Mouse (Mus musculus) MEL (cell line): ENCODE measurements around the gene Prap1. TPM values are rescaled to one million over a fixed set of nuclear protein-coding genes. Genes with fewer than 3 reads are reported as not detected.

Experiments
- DNase-seq: peaks from one replicate; pipeline ENCODE4 v3.0.0; 2011; ENCODE audit warnings: low read depth, low spot score
- H3K27ac ChIP-seq: 2 replicates; pipeline ENCODE4 v1.5.1; 2012; ENCODE audit warnings: low read depth, mild to moderate bottlenecking, control low read depth, low read length, moderate library complexity; ENCODE audit not compliant: control insufficient read depth
- H3K27me3 ChIP-seq, 2 experiments: fragments of 150-350 bp in 1 of 2; sonication (generic) in 1 of 2; 2 replicates each; pipeline ENCODE4 v1.6.1; 2012; ENCODE audit warnings: low read length in 2 of 2, mild to moderate bottlenecking in 2 of 2, improper control_type of control experiment in 1 of 2, moderate library complexity in 1 of 2; ENCODE audit not compliant: insufficient read depth in 2 of 2, control insufficient read depth in 1 of 2
- H3K36me3 ChIP-seq, 2 experiments: 2 replicates each; pipeline ENCODE4 v1.6.1; 2012 to 2014; ENCODE audit warnings: low read length in 2 of 2, improper control_type of control experiment in 1 of 2, inconsistent platforms in 1 of 2, mild to moderate bottlenecking in 1 of 2; ENCODE audit not compliant: insufficient read depth in 2 of 2, control insufficient read depth in 1 of 2
- H3K4me1 ChIP-seq, 2 experiments: fragments of 150-350 bp in 1 of 2; sonication (generic) in 1 of 2; 2 replicates each; pipeline ENCODE4 v1.6.1; 2012; ENCODE audit warnings: low read length in 2 of 2, improper control_type of control experiment in 1 of 2, mild to moderate bottlenecking in 1 of 2; ENCODE audit not compliant: insufficient read depth in 2 of 2, control insufficient read depth in 1 of 2
- H3K4me3 ChIP-seq, 2 experiments: fragments of 150-350 bp in 1 of 2; sonication (generic) in 1 of 2; 2 replicates each; pipeline ENCODE4 v1.5.1; 2012; ENCODE audit warnings: low read depth in 2 of 2, low read length in 2 of 2, mild to moderate bottlenecking in 2 of 2, moderate library complexity in 2 of 2, control low read depth in 1 of 2, improper control_type of control experiment in 1 of 2; ENCODE audit not compliant: control insufficient read depth in 1 of 2, insufficient read depth in 1 of 2
- H3K79me2 ChIP-seq: 2 replicates; pipeline ENCODE4 v1.6.1; 2012; ENCODE audit warnings: mild to moderate bottlenecking, low read length, moderate library complexity; ENCODE audit not compliant: control insufficient read depth, poor library complexity, insufficient read depth
- H3K9ac ChIP-seq: 2 replicates; pipeline ENCODE4 v1.6.1; 2012; ENCODE audit warnings: low read depth, mild to moderate bottlenecking, control low read depth, low read length, moderate library complexity; ENCODE audit not compliant: control insufficient read depth, poor library complexity, severe bottlenecking
- H3K9me3 ChIP-seq: fragments of 150-350 bp; sonication (generic); replicated peaks from 2 replicates; pipeline ENCODE4 v1.6.1; 2012; ENCODE audit warnings: mild to moderate bottlenecking, low read length, improper control_type of control experiment, moderate library complexity; ENCODE audit not compliant: insufficient read depth
- CHD2 ChIP-seq: IDR thresholded peaks from 2 replicates; pipeline ENCODE4 v1.6.1; 2011; ENCODE audit warnings: low read length, improper control_type of control experiment
- E2F4 ChIP-seq: IDR thresholded peaks from 2 replicates; pipeline ENCODE4 v1.6.1; 2011; ENCODE audit warnings: low read depth, low read length, improper control_type of control experiment, borderline replicate concordance
- ELF1 ChIP-seq: IDR thresholded peaks from 2 replicates; pipeline ENCODE4 v1.6.1; 2014; ENCODE audit warnings: low read depth, mild to moderate bottlenecking, inconsistent platforms, low read length, improper control_type of control experiment, moderate library complexity
- GATA1 ChIP-seq: IDR thresholded peaks from 2 replicates; pipeline ENCODE4 v1.6.1; 2011; ENCODE audit warnings: low read depth, low read length, improper control_type of control experiment
- HCFC1 ChIP-seq: IDR thresholded peaks from 2 replicates; pipeline ENCODE4 v1.6.1; 2012; ENCODE audit warnings: low read depth, mild to moderate bottlenecking, inconsistent platforms, low read length, improper control_type of control experiment, moderate library complexity
- MAFK ChIP-seq: IDR thresholded peaks from 2 replicates; pipeline ENCODE4 v1.6.1; 2011; ENCODE audit warnings: low read depth, mild to moderate bottlenecking, low read length, improper control_type of control experiment, borderline replicate concordance
- MEF2A ChIP-seq: IDR thresholded peaks from 2 replicates; pipeline ENCODE4 v1.6.1; 2014; ENCODE audit warnings: low read depth, mild to moderate bottlenecking, inconsistent platforms, low read length, improper control_type of control experiment; ENCODE audit not compliant: poor library complexity, insufficient replicate concordance, severe bottlenecking; ENCODE audit errors: extremely low read depth
- MYC ChIP-seq: IDR thresholded peaks from 2 replicates; pipeline ENCODE4 v1.6.1; 2011; ENCODE audit warnings: low read depth, mild to moderate bottlenecking, low read length, improper control_type of control experiment, moderate library complexity
- NELFE ChIP-seq: IDR thresholded peaks from 2 replicates; pipeline ENCODE4 v1.6.1; 2011; ENCODE audit warnings: low read depth, low read length, improper control_type of control experiment
- POLR2AphosphoS2 ChIP-seq: IDR thresholded peaks from 2 replicates; pipeline ENCODE4 v1.6.1; 2011; ENCODE audit warnings: low read length, improper control_type of control experiment
- RCOR1 ChIP-seq: IDR thresholded peaks from 2 replicates; pipeline ENCODE4 v1.6.1; 2012; ENCODE audit warnings: low read depth, mild to moderate bottlenecking, inconsistent platforms, low read length, improper control_type of control experiment
- SIN3A ChIP-seq: IDR thresholded peaks from 2 replicates; pipeline ENCODE4 v1.6.1; 2012; ENCODE audit warnings: low read length, improper control_type of control experiment, inconsistent platforms
- TAL1 ChIP-seq: IDR thresholded peaks from 2 replicates; pipeline ENCODE4 v1.6.1; 2012; ENCODE audit warnings: mild to moderate bottlenecking, inconsistent platforms, low read length, moderate library complexity, mixed read lengths
- TBP ChIP-seq: IDR thresholded peaks from 2 replicates; pipeline ENCODE4 v1.8.0; 2011; ENCODE audit warnings: low read depth, low read length, improper control_type of control experiment
- USF1 ChIP-seq: IDR thresholded peaks from 2 replicates; pipeline ENCODE4 v1.6.1; 2014; ENCODE audit warnings: low read depth, mild to moderate bottlenecking, inconsistent platforms, low read length, improper control_type of control experiment, moderate library complexity
- ZKSCAN1 ChIP-seq: IDR thresholded peaks from 2 replicates; pipeline ENCODE4 v1.6.1; 2012; ENCODE audit warnings: low read depth, mild to moderate bottlenecking, inconsistent platforms, low read length, improper control_type of control experiment, moderate library complexity
- ZMIZ1 ChIP-seq: IDR thresholded peaks from 2 replicates; pipeline ENCODE4 v1.6.1; 2012; ENCODE audit warnings: low read depth, mild to moderate bottlenecking, inconsistent platforms, low read length, improper control_type of control experiment, moderate library complexity
- ZNF384 ChIP-seq: IDR thresholded peaks from 2 replicates; pipeline ENCODE4 v1.6.1; 2012; ENCODE audit warnings: low read depth, mild to moderate bottlenecking, inconsistent platforms, low read length, improper control_type of control experiment
- polyA plus RNA-seq, 2 experiments: library from polyadenylated mRNA; stranded (reverse) in 1 of 2; unstranded in 1 of 2; fragments of >175 nt in 1 of 2; fragments of >200 nt in 1 of 2; gene quantifications; 2 replicates each; pipeline versions ENCODE4 v1.2.1 to v1.2.4; 2012; ENCODE audit warnings: low replicate concordance in 2 of 2, low read depth in 1 of 2; ENCODE audit not compliant: insufficient read length in 2 of 2, insufficient read depth in 1 of 2, missing spikeins in 1 of 2
- total RNA-seq: library from RNA; depleted of rRNA; stranded (reverse); fragments of 300-350 nt; gene quantifications from 2 replicates; pipeline ENCODE4 v1.2.3, GENCODE M21; 2012

Gene Prap1
- total and polyA plus RNA-seq, 3 experiments, result not detected

DNA sequence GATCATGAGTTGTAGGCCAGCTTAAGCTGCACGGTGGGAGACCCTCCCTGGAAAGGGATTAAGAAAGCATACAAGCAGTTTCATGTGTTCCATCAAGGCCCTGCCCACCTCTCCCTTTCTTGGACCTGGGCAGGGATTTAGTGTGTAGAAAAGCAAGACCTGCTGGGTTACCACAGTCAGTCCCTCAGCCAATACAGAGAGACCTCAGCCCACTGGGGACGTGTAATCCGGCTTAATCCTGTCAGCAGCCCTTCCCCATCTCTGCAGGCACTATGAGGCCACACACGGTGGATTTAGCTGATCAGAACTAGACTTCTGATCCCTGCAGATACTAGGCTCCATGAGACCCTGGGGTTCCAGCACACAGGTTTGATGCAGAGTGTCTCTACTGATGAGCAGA, 33.6 kb upstream of the Prap1 start:
- no peaks in the 10 kb centered on the region for H3K36me3 ChIP-seq
- H3K4me3 ChIP-seq, result no peak overlapping the region
- H3K27me3 ChIP-seq, result no peaks in the 10 kb centered on the region; a peak in 1 of 4 replicates
- H3K79me2 ChIP-seq, result no peaks in the 10 kb centered on the region
- H3K9ac ChIP-seq, result no peak overlapping the region
- no peak for TF ChIP-seq CHD2
- TF ChIP-seq NELFE, result no peak
- no peak for TF ChIP-seq SIN3A
- TF ChIP-seq ELF1, result no peak
- no peak for DNase-seq
- no peaks in the 10 kb centered on the region for H3K9me3 ChIP-seq
- no peaks in the 10 kb centered on the region for H3K4me1 ChIP-seq
- no peak overlapping the region for H3K27ac ChIP-seq

DNA sequence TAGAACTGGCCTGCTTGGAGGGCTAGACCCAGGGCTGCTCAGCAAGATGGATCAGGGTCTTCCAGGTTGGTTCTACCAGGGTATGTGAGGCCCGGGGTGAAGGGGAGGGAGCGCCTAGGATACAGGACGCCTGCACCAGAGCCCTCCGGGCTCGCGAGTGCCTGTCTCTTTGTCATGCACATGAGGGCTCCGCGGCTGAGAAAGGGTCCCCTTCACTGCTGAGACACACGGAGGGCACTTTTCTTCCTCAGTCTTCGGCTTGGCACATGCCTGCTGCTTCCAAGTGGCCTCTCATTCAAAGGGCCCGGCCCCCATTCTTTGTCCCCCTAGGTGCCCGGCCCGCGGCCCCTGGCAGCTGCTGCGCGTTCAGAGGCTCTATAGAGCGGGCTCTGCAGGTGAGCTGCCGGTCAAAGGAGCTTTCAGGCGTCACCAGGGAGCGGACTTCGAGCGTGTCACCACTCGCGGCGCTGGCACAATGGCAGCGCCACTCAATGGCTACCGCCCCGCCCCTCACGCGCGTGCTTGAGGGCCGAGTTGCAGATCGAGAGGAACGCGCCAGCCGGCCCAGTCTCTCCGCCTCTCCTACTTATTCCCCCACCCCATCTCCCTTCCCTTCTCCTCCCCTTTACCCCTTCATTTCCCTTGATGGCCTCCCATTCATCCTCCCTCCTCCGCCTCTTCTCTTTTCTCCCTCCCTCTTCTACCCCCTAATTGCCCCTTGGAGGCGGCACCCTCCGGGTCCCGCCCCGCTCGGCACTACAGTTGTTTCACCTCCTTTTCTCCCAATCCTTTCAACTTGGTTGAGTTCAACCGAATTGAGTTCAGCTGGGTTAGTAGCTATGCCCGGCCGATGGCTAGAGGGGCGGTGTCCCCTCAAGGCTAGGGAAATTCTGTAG, 32.0 kb upstream of the Prap1 start:
- Histone ChIP-seq H3K79me2 (no peaks in the 10 kb centered on the region), H3K4me1 (no peaks in the 10 kb centered on the region), H3K9me3 (no peaks in the 10 kb centered on the region), H3K27me3 (no peaks in the 10 kb centered on the region; a peak in 1 of 4 replicates), H3K9ac (no peak overlapping the region), H3K36me3 (no peaks in the 10 kb centered on the region), H3K4me3 (no peak overlapping the region)
- DNase-seq, result no peak
- TF ChIP-seq RCOR1, result no peak
- TF ChIP-seq MYC, result no peak
- no peak for TF ChIP-seq USF1
- no peak for TF ChIP-seq ZMIZ1
- TF ChIP-seq ZKSCAN1, result no peak
- no peak for TF ChIP-seq ZNF384
- no peak for TF ChIP-seq MAFK
- no peak for TF ChIP-seq MEF2A
- TF ChIP-seq E2F4, result no peak
- TF ChIP-seq TBP, result no peak
- no peak for TF ChIP-seq TAL1
- TF ChIP-seq ELF1, result no peak
- no peak for TF ChIP-seq POLR2AphosphoS2
- no peak for TF ChIP-seq GATA1
- TF ChIP-seq HCFC1, result no peak
- TF ChIP-seq CHD2, result no peak
- TF ChIP-seq, all 39 proteins: peak for 0
- no peak overlapping the region for H3K27ac ChIP-seq
